Mouse (Mus musculus): ENCODE measurements at regions not wholly inside any gene's neighbourhood (a gene's known extent, or its start where the extent isn't known, plus 50 kb on each side); places are given as distances from the start of the nearest gene placed in this dataset.

GRCm38 (mm10) chr4:105948326-105948725, 158.7 kb downstream of the Gm12728 start:
- Histone ChIP-seq H3K4me1 (0 out of 2 replicates have a peak, but pooled peaks cover 2% of the 10 kb centered on the region), H3K4me2 (replicated peaks) (no peak overlapping the region), H3K4me3 (no peak overlapping the region), H3K27ac (no peak overlapping the region), H3K36me3 (no peaks in the 10 kb centered on the region), H3K9ac (no peak overlapping the region), H3K9me3 (replicated peaks) (no peaks in the 10 kb centered on the region), H3K27me3 (no peaks in the 10 kb centered on the region)
- ATAC-seq (ENCODE audit: low FRiP score) = no peak
- 92% methylated on average over 5 of the region's 5 CpGs for WGBS

- ATAC-seq (ENCODE audit: low FRiP score) = no peak
- H3K27ac ChIP-seq = no peak overlapping the region
- no peaks in the 10 kb centered on the region for H3K4me1 ChIP-seq
- 79% methylated on average over 3 of the region's 3 CpGs for WGBS
- H3K27me3 ChIP-seq = no peaks in the 10 kb centered on the region
- H3K4me3 ChIP-seq = no peak overlapping the region
- no peak overlapping the region for H3K4me2 ChIP-seq (replicated peaks)
- H3K9me3 ChIP-seq (replicated peaks) = no peaks in the 10 kb centered on the region
- H3K9ac ChIP-seq = no peak overlapping the region
- no peaks in the 10 kb centered on the region for H3K36me3 ChIP-seq
These were observed 162.7 kb downstream of the Gm12728 start for GRCm38 (mm10) chr4:105952406-105952805.

- Histone ChIP-seq H3K36me3 (no peaks in the 10 kb centered on the region), H3K4me1 (no peaks in the 10 kb centered on the region), H3K27me3 (no peaks in the 10 kb centered on the region), H3K4me2 (replicated peaks) (no peak overlapping the region), H3K4me3 (no peak overlapping the region), H3K9ac (no peak overlapping the region), H3K9me3 (replicated peaks) (no peaks in the 10 kb centered on the region), H3K27ac (no peak overlapping the region)
- 68% methylated on average over 2 of the region's 2 CpGs for WGBS
- no peak for ATAC-seq (ENCODE audit: low FRiP score)
These were observed 166.8 kb downstream of the Gm12728 start for GRCm38 (mm10) chr4:105956516-105956915.

GRCm38 (mm10) chr4:105958331-105958730, 168.7 kb downstream of the Gm12728 start:
- Histone ChIP-seq H3K27ac (no peak overlapping the region), H3K27me3 (no peaks in the 10 kb centered on the region), H3K36me3 (no peaks in the 10 kb centered on the region), H3K4me3 (no peak overlapping the region), H3K4me2 (replicated peaks) (no peak overlapping the region), H3K9ac (no peak overlapping the region), H3K4me1 (peaks cover 4% of the 10 kb centered on the region; the same call in 1 of the 2 replicates), H3K9me3 (replicated peaks) (no peaks in the 10 kb centered on the region)
- ATAC-seq (ENCODE audit: low FRiP score) = no peak
- WGBS = 65% methylated on average over 5 of the region's 5 CpGs

GRCm38 (mm10) chr4:105961686-105962360, 172.2 kb downstream of the Gm12728 start:
- no peak overlapping the region for H3K4me2 ChIP-seq (replicated peaks)
- no peaks in the 10 kb centered on the region for H3K27me3 ChIP-seq
- no peaks in the 10 kb centered on the region for H3K9me3 ChIP-seq (replicated peaks)
- WGBS = 58% methylated on average over 8 of the region's 8 CpGs
- no peak for ATAC-seq (ENCODE audit: low FRiP score)
- peaks cover 4% of the 10 kb centered on the region; the same call in 1 of the 2 replicates for H3K4me1 ChIP-seq
- no peak overlapping the region for H3K9ac ChIP-seq
- no peaks in the 10 kb centered on the region for H3K36me3 ChIP-seq
- H3K4me3 ChIP-seq = no peak overlapping the region
- H3K27ac ChIP-seq = no peak overlapping the region

GRCm38 (mm10) chr4:105962542-105962941, 172.9 kb downstream of the Gm12728 start:
- ATAC-seq (ENCODE audit: low FRiP score) = no peak
- 79% methylated on average over 7 of the region's 7 CpGs for WGBS
- Histone ChIP-seq H3K4me3 (no peak overlapping the region), H3K9me3 (replicated peaks) (no peaks in the 10 kb centered on the region), H3K36me3 (no peaks in the 10 kb centered on the region), H3K9ac (no peak overlapping the region), H3K4me2 (replicated peaks) (no peak overlapping the region), H3K27ac (no peak overlapping the region), H3K27me3 (no peaks in the 10 kb centered on the region), H3K4me1 (peaks cover 4% of the 10 kb centered on the region; the same call in 1 of the 2 replicates)

- Histone ChIP-seq H3K9ac (no peak overlapping the region), H3K27me3 (no peaks in the 10 kb centered on the region), H3K4me3 (no peak overlapping the region), H3K4me1 (peaks cover 4% of the 10 kb centered on the region), H3K27ac (no peak overlapping the region), H3K36me3 (no peaks in the 10 kb centered on the region), H3K9me3 (replicated peaks) (no peaks in the 10 kb centered on the region), H3K4me2 (replicated peaks) (no peak overlapping the region)
- WGBS = 50% methylated on average over 4 of the region's 4 CpGs
- ATAC-seq (ENCODE audit: low FRiP score) = no peak
These were observed 178.7 kb downstream of the Gm12728 start for GRCm38 (mm10) chr4:105968324-105968723.

- ATAC-seq (ENCODE audit: low FRiP score) = no peak
- H3K9ac ChIP-seq = no peak overlapping the region
- no peaks in the 10 kb centered on the region for H3K36me3 ChIP-seq
- no peaks in the 10 kb centered on the region for H3K9me3 ChIP-seq (replicated peaks)
- peaks cover 4% of the 10 kb centered on the region for H3K4me1 ChIP-seq
- H3K27me3 ChIP-seq = no peaks in the 10 kb centered on the region
- no peak overlapping the region for H3K4me2 ChIP-seq (replicated peaks)
- no peak overlapping the region for H3K27ac ChIP-seq
- 38% methylated on average over 2 of the region's 2 CpGs for WGBS
- H3K4me3 ChIP-seq = no peak overlapping the region
These were observed 180.0 kb downstream of the Gm12728 start for GRCm38 (mm10) chr4:105969628-105970027.

GRCm38 (mm10) chr4:105970056-105970455, 180.4 kb downstream of the Gm12728 start:
- Histone ChIP-seq H3K9me3 (replicated peaks) (no peaks in the 10 kb centered on the region), H3K4me2 (replicated peaks) (no peak overlapping the region), H3K27ac (no peak overlapping the region), H3K36me3 (no peaks in the 10 kb centered on the region), H3K27me3 (no peaks in the 10 kb centered on the region), H3K4me1 (peaks cover 4% of the 10 kb centered on the region), H3K4me3 (no peak overlapping the region), H3K9ac (no peak overlapping the region)
- ATAC-seq (ENCODE audit: low FRiP score) = no peak
- WGBS = 74% methylated on average over 3 of the region's 3 CpGs

GRCm38 (mm10) chr4:105972736-105973135, 183.1 kb downstream of the Gm12728 start:
- peaks cover 4% of the 10 kb centered on the region for H3K4me1 ChIP-seq
- no peak overlapping the region for H3K27ac ChIP-seq
- H3K4me2 ChIP-seq (replicated peaks) = no peak overlapping the region
- no peaks in the 10 kb centered on the region for H3K27me3 ChIP-seq
- no peak overlapping the region for H3K4me3 ChIP-seq
- no peak for ATAC-seq (ENCODE audit: low FRiP score)
- H3K9me3 ChIP-seq (replicated peaks) = no peaks in the 10 kb centered on the region
- H3K9ac ChIP-seq = no peak overlapping the region
- H3K36me3 ChIP-seq = no peaks in the 10 kb centered on the region
- WGBS = 91% methylated on average over 3 of the region's 3 CpGs

- H3K36me3 ChIP-seq = no peaks in the 10 kb centered on the region
- H3K4me3 ChIP-seq = no peak overlapping the region
- H3K9ac ChIP-seq = no peak overlapping the region
- no peak for ATAC-seq (ENCODE audit: low FRiP score)
- no peaks in the 10 kb centered on the region for H3K27me3 ChIP-seq
- no peaks in the 10 kb centered on the region for H3K9me3 ChIP-seq (replicated peaks)
- H3K4me1 ChIP-seq = peaks cover 4% of the 10 kb centered on the region
- WGBS = 80% methylated on average over 6 of the region's 6 CpGs
- no peak overlapping the region for H3K27ac ChIP-seq
- no peak overlapping the region for H3K4me2 ChIP-seq (replicated peaks)
These were observed 184.2 kb downstream of the Gm12728 start for GRCm38 (mm10) chr4:105973769-105974397.

GRCm38 (mm10) chr4:105974948-105975347, 185.3 kb downstream of the Gm12728 start:
- H3K27me3 ChIP-seq = no peaks in the 10 kb centered on the region
- WGBS = 78% methylated on average over 4 of the region's 4 CpGs
- H3K4me1 ChIP-seq = no peaks in the 10 kb centered on the region
- no peak for ATAC-seq (ENCODE audit: low FRiP score)
- H3K9ac ChIP-seq = no peak overlapping the region
- H3K4me2 ChIP-seq (replicated peaks) = no peak overlapping the region
- no peaks in the 10 kb centered on the region for H3K9me3 ChIP-seq (replicated peaks)
- no peaks in the 10 kb centered on the region for H3K36me3 ChIP-seq
- no peak overlapping the region for H3K27ac ChIP-seq
- H3K4me3 ChIP-seq = no peak overlapping the region

- Histone ChIP-seq H3K4me3 (no peak overlapping the region), H3K36me3 (no peaks in the 10 kb centered on the region), H3K27ac (no peak overlapping the region), H3K4me1 (no peaks in the 10 kb centered on the region), H3K9ac (no peak overlapping the region), H3K9me3 (replicated peaks) (no peaks in the 10 kb centered on the region), H3K4me2 (replicated peaks) (no peak overlapping the region), H3K27me3 (no peaks in the 10 kb centered on the region)
- WGBS = 90% methylated on average over 5 of the region's 5 CpGs
- ATAC-seq (ENCODE audit: low FRiP score) = no peak
These were observed 189.4 kb downstream of the Gm12728 start for GRCm38 (mm10) chr4:105979048-105979447.
